Mouse (Mus musculus): Measurements from ENCODE around the gene Arpin. TPM values are rescaled to one million over a fixed set of nuclear protein-coding genes. Genes with fewer than 3 reads are reported as not detected.

The Arpin gene
- total RNA-seq, 2 experiments from 2014 or later, result 0.34 TPM; not detected in 1

GRCm38 (mm10) chr7:79895225-79895624, 39.9 kb downstream of the Arpin start:
- ATAC-seq (replicated peaks; ENCODE audit: low FRiP score, poor library complexity, severe bottlenecking), result no peak

GRCm38 (mm10) chr7:79894790-79895189, 40.4 kb downstream of the Arpin start:
- ATAC-seq (replicated peaks; ENCODE audit: low FRiP score, poor library complexity, severe bottlenecking), result no peak

- no peak for ATAC-seq (replicated peaks; ENCODE audit: low FRiP score, poor library complexity, severe bottlenecking)
Measured at GRCm38 (mm10) chr7:79892576-79893428, 42.4 kb downstream of the Arpin start.

GRCm38 (mm10) chr7:79890436-79891221, 44.5 kb downstream of the Arpin start:
- 0 out of 2 replicates have a peak, but pooled peaks have one; percentile 36 for ATAC-seq (replicated peaks; ENCODE audit: low FRiP score, poor library complexity, severe bottlenecking)

- no peak for ATAC-seq (replicated peaks; ENCODE audit: low FRiP score, poor library complexity, severe bottlenecking)
Measured at GRCm38 (mm10) chr7:79888603-79889002, 46.6 kb downstream of the Arpin start.

GRCm38 (mm10) chr7:79883613-79884334, 51.4 kb downstream of the Arpin start:
- no peak for ATAC-seq (replicated peaks; ENCODE audit: low FRiP score, poor library complexity, severe bottlenecking)

GRCm38 (mm10) chr7:79881901-79882300, 53.3 kb downstream of the Arpin start:
- no peak for ATAC-seq (replicated peaks; ENCODE audit: low FRiP score, poor library complexity, severe bottlenecking)

GRCm38 (mm10) chr7:79880998-79881397, 54.2 kb downstream of the Arpin start:
- no peak for ATAC-seq (replicated peaks; ENCODE audit: low FRiP score, poor library complexity, severe bottlenecking)

GRCm38 (mm10) chr7:79880033-79880432, 55.1 kb downstream of the Arpin start:
- ATAC-seq (replicated peaks; ENCODE audit: low FRiP score, poor library complexity, severe bottlenecking), result no peak

- no peak for ATAC-seq (replicated peaks; ENCODE audit: low FRiP score, poor library complexity, severe bottlenecking)
Measured at GRCm38 (mm10) chr7:79878455-79879025, 56.6 kb downstream of the Arpin start.

Other genes with a start within 250 kb of the Arpin start
- 0.42 TPM in 1 of 2 replicates, not detected in the other for gene Kif7, start 219.6 kb downstream of the Arpin start, total RNA-seq (2015; ENCODE audit: low replicate concordance)
- gene Kif7, start 219.6 kb downstream of the Arpin start, total RNA-seq (2017; ENCODE audit: low replicate concordance), result 0.09 TPM in 1 of 2 replicates, not detected in the other
- not detected in 2 replicates for gene Plin1, start 202.5 kb downstream of the Arpin start, total RNA-seq (2015; ENCODE audit: low replicate concordance)
- gene Plin1, start 202.5 kb downstream of the Arpin start, total RNA-seq (2017; ENCODE audit: low replicate concordance), result not detected in 2 replicates
- not detected in 2 replicates for gene Pex11a, start 192.2 kb downstream of the Arpin start, total RNA-seq (2015; ENCODE audit: low replicate concordance)
- 0.51 TPM in 1 of 2 replicates, not detected in the other for gene Pex11a, start 192.2 kb downstream of the Arpin start, total RNA-seq (2017; ENCODE audit: low replicate concordance)
- not detected in 2 replicates for gene Wdr93, start 192.2 kb downstream of the Arpin start, total RNA-seq (2015; ENCODE audit: low replicate concordance)
- gene Wdr93, start 192.2 kb downstream of the Arpin start, total RNA-seq (2017; ENCODE audit: low replicate concordance), result not detected in 2 replicates
- gene Mesp1, start 141.6 kb downstream of the Arpin start, total RNA-seq (2015; ENCODE audit: low replicate concordance), result not detected in 2 replicates
- 1.0 TPM in 1 of 2 replicates, not detected in the other for gene Mesp1, start 141.6 kb downstream of the Arpin start, total RNA-seq (2017; ENCODE audit: low replicate concordance)
- not detected in 2 replicates for gene Mesp2, start 124.6 kb downstream of the Arpin start, total RNA-seq (2015; ENCODE audit: low replicate concordance)
- not detected in 2 replicates for gene Mesp2, start 124.6 kb downstream of the Arpin start, total RNA-seq (2017; ENCODE audit: low replicate concordance)
- 1.3 TPM in 1 of 2 replicates, not detected in the other for gene Anpep, start 74.3 kb downstream of the Arpin start, total RNA-seq (2015; ENCODE audit: low replicate concordance)
- gene Anpep, start 74.3 kb downstream of the Arpin start, total RNA-seq (2017; ENCODE audit: low replicate concordance), result 0.26 TPM in 1 of 2 replicates, not detected in the other
- gene Ap3s2, start 14.7 kb downstream of the Arpin start, total RNA-seq (2015; ENCODE audit: low replicate concordance), result 4.6 and 5.6 TPM in 2 replicates
- gene Ap3s2, start 14.7 kb downstream of the Arpin start, total RNA-seq (2017; ENCODE audit: low replicate concordance), result 1.4 and 1.6 TPM in 2 replicates
- gene Zfp710, start 89.5 kb upstream of the Arpin start, total RNA-seq (2015; ENCODE audit: low replicate concordance), result 6.9 and 8.8 TPM in 2 replicates
- 5.1 and 6.0 TPM in 2 replicates for gene Zfp710, start 89.5 kb upstream of the Arpin start, total RNA-seq (2017; ENCODE audit: low replicate concordance)
- 20.3 and 31.3 TPM in 2 replicates for gene Idh2, start 180.0 kb upstream of the Arpin start, total RNA-seq (2015; ENCODE audit: low replicate concordance)
- 17.6 and 24.5 TPM in 2 replicates for gene Idh2, start 180.0 kb upstream of the Arpin start, total RNA-seq (2017; ENCODE audit: low replicate concordance)